Mouse (Mus musculus): ENCODE results near the gene Xrcc1. TPM values are rescaled to one million over a fixed set of nuclear protein-coding genes. Genes with fewer than 3 reads are reported as not detected.

Gene Xrcc1
- total RNA-seq, 2 experiments from 2014 or later, result 18.3 to 18.5 TPM

DNA sequence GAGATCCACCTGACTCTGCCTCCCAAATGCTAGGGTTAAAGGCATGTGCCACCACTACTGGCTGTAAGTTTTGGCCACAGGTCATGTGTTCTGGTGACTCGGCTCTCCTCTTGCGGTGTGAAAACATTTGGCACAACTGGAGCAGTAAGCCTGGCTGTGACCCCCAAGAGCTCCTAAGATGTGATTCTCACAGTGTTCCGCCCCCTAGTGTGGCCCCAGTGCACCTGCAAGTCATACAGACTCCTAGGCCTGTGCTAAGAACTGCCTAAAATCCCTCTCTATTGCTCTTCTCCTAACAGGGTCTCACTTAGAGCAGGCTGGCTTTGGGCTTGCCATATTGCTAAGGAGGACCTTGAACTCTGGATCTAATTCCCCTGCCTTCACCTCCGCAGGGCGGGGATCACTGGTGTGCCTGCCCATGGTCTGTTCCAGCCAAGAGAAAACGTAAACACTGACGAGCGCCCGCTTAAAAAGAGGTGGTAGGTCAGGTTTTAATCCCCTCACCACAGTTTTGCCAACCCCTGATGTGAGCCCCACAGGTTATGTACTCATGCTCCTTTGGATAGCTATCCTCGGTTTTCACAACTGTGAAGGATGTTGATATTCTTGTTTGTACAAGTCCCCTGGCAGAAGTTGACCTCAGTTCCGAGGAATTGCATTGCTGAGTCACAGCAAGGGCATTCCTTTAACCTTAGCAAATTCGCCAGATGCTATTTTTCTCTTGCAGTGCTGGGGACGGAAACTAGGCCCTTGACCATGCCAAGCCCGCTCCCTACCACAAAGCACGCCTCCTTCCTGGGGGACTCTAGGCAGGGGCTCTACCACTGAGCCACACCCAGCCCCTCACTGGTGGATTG, 53.4 kb downstream of the Xrcc1 start:
- DNase-seq, result peak; percentile 54
- Histone ChIP-seq H3K27ac (peak overlapping the region; percentile 67), H3K4me3 (no peak overlapping the region)
- intact Hi-C loops (cut with DNase I), result loop anchor here (2.0 kb wide), 1 partner anchor 69 kb away; the partner anchor contains the start of gene Irgq
- peak; percentile 37; the same call in 1 of the 2 replicates for TF ChIP-seq CTCF (IDR thresholded peaks at IDR 0.05)

GRCm38 (mm10) chr7:24600941-24601597, 55.0 kb downstream of the Xrcc1 start:
- peak overlapping the region; percentile 58 for H3K4me3 ChIP-seq
- intact Hi-C loops (cut with DNase I), result loop anchor here (1.0 to 2.0 kb wide), 2 partner anchors 52 to 70 kb away; partner anchors contain the start of gene Irgq
- no peak for TF ChIP-seq CTCF (IDR thresholded peaks at IDR 0.05)
- 0 out of 2 replicates have a peak overlapping the region, but pooled peaks have one; percentile 67 for H3K27ac ChIP-seq
- peak; percentile 97 for DNase-seq

DNA sequence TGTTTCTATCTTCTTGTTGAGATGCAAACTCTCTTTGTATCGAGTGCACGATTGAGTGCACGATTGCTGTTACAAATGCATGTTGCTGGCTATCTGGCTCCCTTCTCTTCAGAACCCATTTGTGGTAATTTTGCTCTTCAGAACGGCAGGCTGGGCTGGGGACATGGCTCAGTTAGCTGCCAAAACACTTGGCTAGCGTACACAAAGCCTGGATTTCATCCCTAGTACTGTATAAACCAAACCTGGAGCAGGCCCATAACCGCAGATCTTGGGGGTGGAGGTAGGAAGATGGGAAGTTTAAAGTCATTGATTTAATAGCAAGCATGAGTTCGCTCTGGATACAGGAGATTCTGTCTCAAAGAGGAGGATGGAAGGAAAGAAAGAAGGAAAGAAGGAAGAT, 59.5 kb downstream of the Xrcc1 start:
- TF ChIP-seq CTCF (IDR thresholded peaks at IDR 0.05), result no peak
- intact Hi-C loops (cut with DNase I), result no loop called here
- no peak overlapping the region for H3K27ac ChIP-seq

GRCm38 (mm10) chr7:24606046-24606445, 60.0 kb downstream of the Xrcc1 start:
- H3K27ac ChIP-seq, result no peak overlapping the region
- no peak overlapping the region for H3K4me3 ChIP-seq
- intact Hi-C loops (cut with DNase I), result no loop called here
- DNase-seq, result peak; percentile 14
- no peak for TF ChIP-seq CTCF (IDR thresholded peaks at IDR 0.05)

More for the DNA sequence above, 59.5 kb downstream of the Xrcc1 start:
- peak; percentile 1 for DNase-seq
- no peak overlapping the region for H3K4me3 ChIP-seq

GRCm38 (mm10) chr7:24608017-24608416, 61.9 kb downstream of the Xrcc1 start:
- no peak for TF ChIP-seq CTCF (IDR thresholded peaks at IDR 0.05)
- peak; percentile 69 for DNase-seq
- H3K4me3 ChIP-seq, result peak overlapping the region; percentile 50
- no peak overlapping the region for H3K27ac ChIP-seq
- intact Hi-C loops (cut with DNase I), result no loop called here

DNA sequence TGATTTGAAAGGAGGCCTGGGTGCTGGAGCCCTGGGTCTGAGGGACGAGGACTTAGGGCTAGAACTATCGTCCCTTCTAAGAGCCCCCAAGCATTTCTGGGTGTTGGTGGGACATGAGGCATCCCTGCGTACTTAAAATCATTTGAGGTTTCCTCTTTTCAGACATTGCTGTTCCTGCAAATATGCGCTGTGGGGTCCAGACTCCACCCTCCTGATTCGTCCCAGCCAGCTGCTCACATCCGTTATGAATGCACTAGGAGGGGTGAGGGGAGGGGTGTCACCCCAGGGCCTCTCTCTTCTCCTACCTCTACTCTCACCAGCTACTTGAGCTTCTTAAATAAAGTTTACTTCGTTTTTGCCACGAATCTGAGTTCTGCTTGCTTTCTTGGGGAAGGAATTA, 62.5 kb downstream of the Xrcc1 start:
- no peak for TF ChIP-seq CTCF (IDR thresholded peaks at IDR 0.05)
- Histone ChIP-seq H3K27ac (no peak overlapping the region), H3K4me3 (peak overlapping the region; percentile 50)
- intact Hi-C loops (cut with DNase I), result no loop called here
- DNase-seq, result no peak

GRCm38 (mm10) chr7:24610144-24610878, 64.2 kb downstream of the Xrcc1 start, which contains the start of gene Phldb3:
TSS of gene Phldb3 (plus strand) at chr7:24610763.
- no peak for TF ChIP-seq CTCF (IDR thresholded peaks at IDR 0.05)
- Histone ChIP-seq H3K27ac (peak within 1 kb of the TSS; percentile 59), H3K4me3 (peak within 1 kb of the TSS; percentile 86)
- intact Hi-C loops (cut with DNase I), result loop anchor here (2.0 kb wide), 1 partner anchor 18 kb away; no protein-coding TSS in a partner anchor
- DNase-seq, result peak; percentile 39

DNA sequence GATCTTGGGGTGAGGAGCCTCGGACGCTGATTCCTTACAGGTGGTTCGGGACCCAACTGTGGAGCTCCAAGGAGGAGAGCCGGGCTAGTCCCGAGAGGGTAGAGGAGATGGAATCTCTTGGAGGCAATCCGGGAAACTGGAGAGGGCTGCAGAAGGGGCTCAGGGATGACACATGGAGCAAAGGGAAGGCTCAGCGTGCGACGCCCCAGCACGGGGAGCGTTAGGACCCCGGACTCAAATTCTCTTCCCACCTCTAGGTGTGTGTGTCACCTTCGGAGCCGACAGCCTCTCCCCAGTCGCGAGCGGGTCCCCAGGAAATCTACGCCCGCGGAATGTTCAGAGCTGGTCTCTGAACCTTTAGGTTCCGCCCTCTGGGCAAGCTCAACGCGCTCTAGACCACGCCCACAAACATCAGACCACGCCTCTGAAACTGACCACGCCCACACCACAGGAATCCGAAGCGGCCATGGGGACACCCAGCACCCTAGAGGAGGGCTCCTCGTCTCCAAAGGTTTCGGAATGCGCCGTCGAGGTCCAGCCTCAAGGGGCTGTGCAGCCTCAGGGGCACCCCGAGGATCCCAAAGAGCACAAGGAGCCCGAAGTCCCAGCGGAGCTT, 64.9 kb downstream of the Xrcc1 start:
- TF ChIP-seq CTCF (IDR thresholded peaks at IDR 0.05), result no peak
- H3K27ac ChIP-seq, result peak overlapping the region; percentile 59
- intact Hi-C loops (cut with DNase I), result loop anchor here (2.0 kb wide), 1 partner anchor 18 kb away; no protein-coding TSS in a partner anchor

GRCm38 (mm10) chr7:24611709-24612108, 65.6 kb downstream of the Xrcc1 start:
- TF ChIP-seq CTCF (IDR thresholded peaks at IDR 0.05), result no peak
- no peak for DNase-seq
- Histone ChIP-seq H3K27ac (peak overlapping the region; percentile 59; the same call in 1 of the 2 replicates), H3K4me3 (peak overlapping the region; percentile 86)
- intact Hi-C loops (cut with DNase I), result loop anchor here (2.0 kb wide), 1 partner anchor 17 kb away; no protein-coding TSS in a partner anchor

More for the DNA sequence above, 64.9 kb downstream of the Xrcc1 start:
- peak; percentile 91 for DNase-seq
- H3K4me3 ChIP-seq, result peak overlapping the region; percentile 86

DNA sequence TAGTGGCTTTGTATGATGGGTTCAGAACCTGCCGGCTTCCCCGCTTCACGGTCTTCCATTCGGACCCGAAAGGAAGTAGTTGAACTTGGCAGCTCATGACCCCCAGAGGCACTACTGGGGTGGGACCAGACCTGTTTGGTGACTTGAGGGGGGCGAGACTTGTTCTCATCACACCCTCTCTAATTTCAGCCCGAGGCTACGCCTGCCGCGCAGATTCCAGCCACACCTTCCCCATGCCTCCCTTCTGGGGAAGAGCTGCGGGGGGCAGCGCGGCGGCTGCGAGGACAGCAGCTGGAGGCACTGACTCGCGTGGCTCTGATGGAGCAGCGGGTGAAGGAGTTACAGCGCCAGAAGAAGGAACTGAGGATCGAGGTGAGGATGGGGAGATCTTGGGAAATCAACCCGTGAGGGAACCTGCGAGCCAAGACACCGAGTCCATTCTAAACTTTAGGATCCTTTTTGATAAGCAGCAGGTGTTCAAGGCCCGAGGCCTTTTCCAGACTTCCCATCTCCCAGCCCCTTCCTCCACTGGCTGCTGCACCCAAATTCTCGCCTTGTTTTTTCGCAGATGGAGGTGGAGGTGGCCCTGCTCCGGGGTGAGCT, 66.3 kb downstream of the Xrcc1 start:
- no peak overlapping the region for H3K27ac ChIP-seq
- peak overlapping the region; percentile 86 for H3K4me3 ChIP-seq

DNA sequence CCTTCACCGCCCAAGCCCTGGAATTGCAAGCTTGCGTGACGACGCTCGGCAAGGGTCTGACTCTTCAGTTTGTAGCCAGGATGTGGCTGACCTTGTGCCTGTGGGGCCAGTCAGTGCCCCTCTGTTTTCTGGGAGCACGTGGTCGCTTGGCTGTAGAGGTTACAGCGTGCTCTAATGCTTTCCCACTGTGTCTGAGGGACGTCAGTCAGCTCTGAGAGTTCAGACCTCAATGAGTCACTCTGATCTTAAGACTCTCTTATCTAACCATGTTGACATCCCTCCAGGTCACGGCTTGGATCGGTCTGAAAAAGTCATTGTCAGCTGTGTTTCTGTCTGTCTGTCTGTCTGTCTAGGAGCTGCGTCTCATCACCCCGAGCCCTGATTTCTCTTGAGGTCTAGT, 68.7 kb downstream of the Xrcc1 start:
- intact Hi-C loops (cut with DNase I), result no loop called here
- Histone ChIP-seq H3K4me3 (no peak overlapping the region), H3K27ac (no peak overlapping the region)
- no peak for DNase-seq
- no peak for TF ChIP-seq CTCF (IDR thresholded peaks at IDR 0.05)

More for the DNA sequence above, 66.3 kb downstream of the Xrcc1 start:
- TF ChIP-seq CTCF (IDR thresholded peaks at IDR 0.05), result no peak
- intact Hi-C loops (cut with DNase I), result no loop called here
- no peak for DNase-seq
